Mouse (Mus musculus): Measurements from ENCODE around the gene Mageb18. TPM values are rescaled to one million over a fixed set of nuclear protein-coding genes. Genes with fewer than 3 reads are reported as not detected.

Gene Mageb18
- total and polyA plus RNA-seq, 2 experiments from 2014 or later, result not detected

- H3K4me2 ChIP-seq (ENCODE audit: low read depth, low read length, poor library complexity, severe bottlenecking), result no peak overlapping the region
- TF ChIP-seq CTCF (IDR thresholded peaks at IDR 0.05), result peak; percentile 56
- no peaks in the 10 kb centered on the region for H3K36me3 ChIP-seq (ENCODE audit: insufficient read depth, low read length)
- peak; percentile 40 for DNase-seq (ENCODE audit: low spot score)
- H3K27me3 ChIP-seq (ENCODE audit: insufficient read depth, low read length), result no peaks in the 10 kb centered on the region
- no peaks in the 10 kb centered on the region for H3K4me1 ChIP-seq (ENCODE audit: insufficient read depth, low read length)
- no peak overlapping the region for H3K4me3 ChIP-seq (ENCODE audit: low read depth, low read length)
- WGBS, result 58% methylated on average over 1 of the region's 1 CpGs
- H3K27ac ChIP-seq (ENCODE audit: low read depth, low read length), result no peak overlapping the region
- H3K9ac ChIP-seq (replicated peaks; ENCODE audit: low read length, poor library complexity, severe bottlenecking), result no peak overlapping the region
- no peaks in the 10 kb centered on the region for H3K9me3 ChIP-seq (ENCODE audit: low read length)
- no peak for ATAC-seq (ENCODE audit: low FRiP score)
Measured at GRCm38 (mm10) chrX:92333459-92333858, 265.9 kb downstream of the Mageb18 start.

- Histone ChIP-seq H3K4me1 (ENCODE audit: insufficient read depth, low read length) (no peaks in the 10 kb centered on the region), H3K9ac (replicated peaks; ENCODE audit: low read length, poor library complexity, severe bottlenecking) (no peak overlapping the region), H3K4me2 (ENCODE audit: low read depth, low read length, poor library complexity, severe bottlenecking) (no peak overlapping the region), H3K36me3 (ENCODE audit: insufficient read depth, low read length) (no peaks in the 10 kb centered on the region), H3K9me3 (ENCODE audit: low read length) (no peaks in the 10 kb centered on the region), H3K27ac (ENCODE audit: low read depth, low read length) (no peak overlapping the region), H3K27me3 (ENCODE audit: insufficient read depth, low read length) (no peaks in the 10 kb centered on the region), H3K4me3 (ENCODE audit: low read depth, low read length) (no peak overlapping the region)
- ATAC-seq (ENCODE audit: low FRiP score), result no peak
- no peak for TF ChIP-seq CTCF (IDR thresholded peaks at IDR 0.05)
- peak; percentile 1 for DNase-seq (ENCODE audit: low spot score)
- 22% methylated on average over 1 of the region's 1 CpGs for WGBS
Measured at GRCm38 (mm10) chrX:92323599-92323998, 275.8 kb downstream of the Mageb18 start.

DNA sequence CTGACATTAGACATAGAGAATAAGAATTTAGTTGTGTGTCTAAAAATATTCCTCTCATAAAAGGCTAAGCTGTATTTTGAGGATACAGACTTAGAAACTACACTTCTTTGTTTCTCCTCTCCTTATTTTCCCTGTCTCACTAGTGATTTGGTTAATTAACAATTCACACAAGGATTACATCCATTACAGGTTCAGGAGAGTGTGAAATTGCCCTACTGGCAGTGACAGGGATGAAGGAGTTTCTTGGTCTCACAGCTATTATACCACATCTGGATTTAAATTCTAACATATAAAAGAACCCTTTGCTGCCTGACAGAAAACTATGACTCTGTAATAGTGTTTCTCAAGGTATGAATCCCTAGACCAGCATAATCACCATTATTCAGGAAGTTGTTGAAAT, 318.8 kb downstream of the Mageb18 start:
- no peak overlapping the region for H3K4me2 ChIP-seq (ENCODE audit: low read depth, low read length, poor library complexity, severe bottlenecking)
- H3K4me1 ChIP-seq (ENCODE audit: insufficient read depth, low read length), result no peaks in the 10 kb centered on the region
- no peak overlapping the region for H3K27ac ChIP-seq (ENCODE audit: low read depth, low read length)
- no peak overlapping the region for H3K9ac ChIP-seq (replicated peaks; ENCODE audit: low read length, poor library complexity, severe bottlenecking)
- H3K9me3 ChIP-seq (ENCODE audit: low read length), result no peaks in the 10 kb centered on the region
- no peak for TF ChIP-seq CTCF (IDR thresholded peaks at IDR 0.05)
- no peak for ATAC-seq (ENCODE audit: low FRiP score)
- H3K36me3 ChIP-seq (ENCODE audit: insufficient read depth, low read length), result no peaks in the 10 kb centered on the region
- H3K4me3 ChIP-seq (ENCODE audit: low read depth, low read length), result no peak overlapping the region
- DNase-seq (ENCODE audit: low spot score), result peak; percentile 0
- no peaks in the 10 kb centered on the region for H3K27me3 ChIP-seq (ENCODE audit: insufficient read depth, low read length)

Other genes with a start within 250 kb of the Mageb18 start
- gene Gm5941, start 109.6 kb downstream of the Mageb18 start, total RNA-seq (2014; rRNA removed), result not detected in 2 replicates
- gene Gm5941, start 109.6 kb downstream of the Mageb18 start, polyA plus RNA-seq (2015; fragmentation: Nextera tagmentation; extraction: Ambion mirVana), result not detected in 2 replicates